Mouse (Mus musculus) heart, postnatal 0 days (tissue): ENCODE measurements around the gene Kansl1.

Source experiments
- CTCF ChIP-seq: IDR thresholded peaks from 2 replicates; pipeline ENCODE4 v1.5.1; 2016; ENCODE audit warnings: antibody characterized with exemption, control low read depth, low read depth
- EP300 ChIP-seq: IDR thresholded peaks from 2 replicates; pipeline ENCODE4 v1.6.1; 2016; ENCODE audit warnings: antibody characterized with exemption, low read depth

DNA sequence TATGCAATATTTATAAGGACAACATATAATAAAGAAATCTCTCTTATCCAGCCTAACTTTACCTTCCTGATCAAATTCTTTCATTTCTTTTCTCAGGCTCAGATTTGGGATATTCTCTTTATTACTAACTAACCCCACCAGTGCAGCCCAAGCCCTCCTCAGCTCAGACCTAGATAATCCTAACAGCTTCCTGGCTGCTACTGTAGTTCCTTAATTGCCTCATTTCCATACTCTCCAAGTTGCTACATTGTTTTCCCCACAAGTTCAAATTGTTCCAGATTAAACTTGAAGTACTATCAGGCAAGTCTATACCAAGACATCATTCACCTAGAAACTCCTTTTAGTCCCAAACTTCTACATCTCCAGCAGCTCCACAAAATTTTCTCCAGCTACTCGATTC is 36.9 kb downstream of the Kansl1 start:
- TF ChIP-seq CTCF (no peak), EP300 (no peak)
